In genomic region chr14:57896882-57897281, GRCm38 (mm10) we compare ENCODE assay signal across 13 mouse cellular contexts.
"Had no signal": no experiment of that assay in that cellular context is flagged by ENCODE, and none has a peak within 500 bp of the region (broad histone marks: within the 10 kb centered on the region; RNA-seq: fewer than 3 reads in every experiment).

No protein-coding gene starts in this region.

- H3K4me2 ChIP-seq: limb, embryonic 12.5 days; neural tube, embryonic 15.5 days had no signal

- H3K9me3 ChIP-seq: neural tube, embryonic 15.5 days had no signal

- H3K4me1 ChIP-seq: limb, embryonic 12.5 days; midbrain, embryonic 10.5 days; neural tube, embryonic 15.5 days had no signal

- DNase-seq: kidney, postnatal 14 days; liver; lung, adult 2 months; lung, postnatal 10 days; lung, postnatal 4 days; midbrain, embryonic 14.5 days; thymus, adult 18-20 months; thymus, postnatal 14 days had no signal

- H3K27ac ChIP-seq: limb, embryonic 12.5 days; liver, embryonic 14.5 days; midbrain, embryonic 10.5 days; neural tube, embryonic 15.5 days had no signal

- H3K4me3 ChIP-seq: limb, embryonic 12.5 days; midbrain, embryonic 10.5 days; myocyte; neural tube, embryonic 15.5 days had no signal

- H3K27me3 ChIP-seq: limb, embryonic 12.5 days; neural tube, embryonic 15.5 days had no signal

- H3K36me3 ChIP-seq: limb, embryonic 12.5 days; midbrain, embryonic 10.5 days; neural tube, embryonic 15.5 days had no signal

- H3K9ac ChIP-seq: limb, embryonic 12.5 days; liver, embryonic 14.5 days; neural tube, embryonic 15.5 days had no signal
